Mouse (Mus musculus): Measurements from ENCODE around the gene Cst7.
"Not testable (repeated sequence)": the region's sequence is repeated elsewhere in the genome, so short reads cannot be mapped to it uniquely, and the experiment has no call there.

Gene Cst7

DNA sequence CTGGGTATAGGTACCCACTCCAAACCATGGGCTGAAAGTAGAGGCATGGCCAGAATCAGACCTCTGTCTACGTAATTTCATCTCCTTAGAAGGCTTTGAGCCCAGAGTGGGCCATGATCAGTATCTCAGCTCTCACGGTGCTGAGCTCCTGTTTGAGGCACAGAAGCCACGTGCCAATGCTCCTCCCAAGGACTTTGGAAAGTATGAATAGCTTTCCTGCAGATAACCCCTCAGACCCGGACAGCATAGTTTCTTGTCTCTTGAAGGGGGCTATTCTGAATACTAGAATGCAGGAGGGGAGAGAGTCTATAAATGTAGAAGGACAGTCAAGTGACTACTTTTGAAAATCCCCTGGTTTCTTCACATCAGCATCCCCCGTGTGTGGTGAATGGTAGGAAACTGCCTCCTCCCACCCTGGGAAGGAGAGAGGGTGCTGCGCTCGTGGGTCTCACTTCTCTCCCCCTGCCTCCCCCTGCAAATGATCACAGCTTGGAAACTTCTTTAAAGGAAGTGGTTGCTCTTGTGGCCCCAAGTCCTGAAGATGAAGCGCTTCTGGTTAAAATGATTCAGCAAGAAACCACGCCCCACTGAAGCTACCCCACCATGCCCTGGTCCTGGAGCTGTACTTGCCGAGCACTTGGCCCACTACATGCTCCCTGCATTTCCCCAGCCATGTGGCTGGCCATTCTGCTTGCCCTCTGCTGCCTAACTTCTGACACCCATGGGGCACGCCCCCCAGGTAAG, at the start of gene Cst7:
Cst7 (plus strand) TSS at position 569 of the 744 bp plus-strand sequence.
- no peak for ATAC-seq (ENCODE audit: low TSS enrichment)

DNA sequence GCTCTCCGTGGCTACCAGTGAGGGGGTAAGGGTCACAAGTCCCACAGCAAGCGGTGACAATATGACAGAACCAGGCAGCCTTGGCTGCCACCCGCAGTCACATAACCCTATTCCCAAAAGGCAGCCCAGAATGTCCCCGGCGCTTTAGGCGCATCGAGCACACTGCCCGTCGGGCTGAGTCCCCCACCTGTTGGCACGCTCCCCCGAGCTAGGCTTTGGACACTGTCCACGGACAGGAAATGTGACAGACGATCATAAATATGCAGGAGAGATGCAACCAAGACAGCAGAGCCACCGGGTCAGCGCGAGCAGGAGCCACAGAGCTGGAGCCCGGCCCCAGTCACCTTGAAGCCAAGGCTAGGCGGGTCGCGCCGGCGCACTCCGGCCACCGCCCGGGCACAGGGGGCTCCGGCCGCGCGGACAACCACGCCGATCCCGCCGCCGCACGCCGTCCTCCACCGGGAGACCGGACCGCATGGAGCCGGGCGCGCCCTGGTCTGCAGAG, 44.5 kb upstream of the Cst7 start:
- no peak for ATAC-seq (ENCODE audit: low TSS enrichment)

GRCm38 (mm10) chr2:150549576-150549975, 20.6 kb upstream of the Cst7 start:
- not testable (repeated sequence) for ATAC-seq (ENCODE audit: low TSS enrichment)

DNA sequence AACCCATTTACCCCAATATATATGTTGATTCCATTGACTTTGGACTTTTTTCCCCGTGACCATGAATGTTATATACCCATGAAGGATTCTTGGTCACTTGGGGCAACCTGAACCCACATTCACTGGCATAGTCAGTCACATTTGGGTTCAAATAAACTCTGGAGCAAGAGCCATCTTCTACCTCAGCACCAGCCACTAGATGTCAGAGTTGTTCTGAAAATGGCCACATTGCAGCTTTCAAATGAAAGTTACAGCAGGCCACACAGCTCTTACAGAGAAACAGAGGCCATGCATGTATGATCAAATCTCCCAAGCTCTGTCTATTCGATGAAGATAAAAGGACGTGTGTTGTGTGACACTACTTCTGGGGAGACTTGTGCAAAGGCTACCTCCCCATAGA, 11.6 kb upstream of the Cst7 start:
- peak; percentile 93 for ATAC-seq (ENCODE audit: low TSS enrichment)

DNA sequence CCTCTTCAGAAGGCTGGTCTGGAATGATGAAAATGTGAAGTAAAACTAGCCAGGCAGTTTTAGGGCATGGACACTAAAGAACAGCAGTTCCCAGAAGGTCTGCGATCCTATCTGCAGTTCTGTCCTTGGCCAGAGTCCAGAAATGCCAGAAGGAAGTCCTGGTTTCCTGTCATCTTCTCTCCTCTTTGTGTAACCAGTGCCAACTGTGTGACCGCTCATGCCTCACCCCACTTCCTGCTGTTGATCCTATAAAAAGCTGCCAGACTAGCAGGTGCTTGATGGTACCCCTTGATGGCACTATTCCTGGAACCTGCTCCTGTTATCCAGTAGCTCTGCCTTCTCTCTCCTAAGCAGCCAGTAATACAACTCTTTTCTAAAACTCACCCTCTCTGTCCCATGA, 3.2 kb upstream of the Cst7 start:
- ATAC-seq (ENCODE audit: low TSS enrichment) = no peak

- ATAC-seq (ENCODE audit: low TSS enrichment) = no peak
Measured at GRCm38 (mm10) chr2:150570761-150571160, 546 bp downstream of the Cst7 start.

DNA sequence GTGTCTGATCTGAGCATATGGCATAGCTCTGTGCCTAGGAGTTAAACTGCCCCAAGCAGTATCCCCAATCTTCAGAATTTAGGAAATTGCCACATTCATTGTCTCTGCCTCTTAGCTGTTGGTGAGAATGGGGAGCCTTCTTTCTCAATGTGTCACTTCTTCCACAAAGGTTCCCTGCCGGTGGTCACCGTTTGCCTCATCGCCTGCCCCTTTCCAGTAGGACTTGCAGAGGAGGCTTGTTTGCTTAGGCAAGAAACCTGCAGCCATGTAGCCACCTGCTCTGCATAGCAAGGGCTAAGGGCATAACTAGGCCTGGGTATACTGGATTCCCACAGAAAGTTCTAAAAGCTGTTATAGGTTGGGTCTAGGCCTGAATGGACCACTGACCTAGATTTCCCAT, 2.2 kb downstream of the Cst7 start:
- no peak for ATAC-seq (ENCODE audit: low TSS enrichment)

- ATAC-seq (ENCODE audit: low TSS enrichment) = no peak
Measured at GRCm38 (mm10) chr2:150576256-150576655, 6.0 kb downstream of the Cst7 start.

DNA sequence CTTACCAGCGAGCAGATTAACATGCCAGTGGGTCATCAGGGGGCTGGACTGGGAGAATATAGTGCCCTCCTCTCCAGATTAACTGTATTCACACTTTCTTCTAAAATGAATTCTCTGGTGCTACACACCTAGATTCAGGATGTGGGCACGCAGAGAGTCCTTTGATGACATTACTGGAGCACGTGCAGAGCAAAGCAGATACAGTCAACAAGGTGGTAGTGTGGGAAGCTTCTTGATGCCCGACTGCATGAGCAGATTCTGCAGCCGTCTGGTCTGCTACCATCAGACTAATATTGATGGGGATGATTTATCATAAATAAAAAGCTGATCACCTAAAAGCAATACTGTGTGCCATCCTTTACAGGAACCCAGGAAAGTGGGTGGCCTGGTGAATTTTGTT, 8.4 kb downstream of the Cst7 start:
- no peak for ATAC-seq (ENCODE audit: low TSS enrichment)

GRCm38 (mm10) chr2:150579628-150580027, 9.4 kb downstream of the Cst7 start:
- ATAC-seq (ENCODE audit: low TSS enrichment) = no peak

- ATAC-seq (ENCODE audit: low TSS enrichment) = no peak
Measured at GRCm38 (mm10) chr2:150589076-150589475, 18.9 kb downstream of the Cst7 start.

DNA sequence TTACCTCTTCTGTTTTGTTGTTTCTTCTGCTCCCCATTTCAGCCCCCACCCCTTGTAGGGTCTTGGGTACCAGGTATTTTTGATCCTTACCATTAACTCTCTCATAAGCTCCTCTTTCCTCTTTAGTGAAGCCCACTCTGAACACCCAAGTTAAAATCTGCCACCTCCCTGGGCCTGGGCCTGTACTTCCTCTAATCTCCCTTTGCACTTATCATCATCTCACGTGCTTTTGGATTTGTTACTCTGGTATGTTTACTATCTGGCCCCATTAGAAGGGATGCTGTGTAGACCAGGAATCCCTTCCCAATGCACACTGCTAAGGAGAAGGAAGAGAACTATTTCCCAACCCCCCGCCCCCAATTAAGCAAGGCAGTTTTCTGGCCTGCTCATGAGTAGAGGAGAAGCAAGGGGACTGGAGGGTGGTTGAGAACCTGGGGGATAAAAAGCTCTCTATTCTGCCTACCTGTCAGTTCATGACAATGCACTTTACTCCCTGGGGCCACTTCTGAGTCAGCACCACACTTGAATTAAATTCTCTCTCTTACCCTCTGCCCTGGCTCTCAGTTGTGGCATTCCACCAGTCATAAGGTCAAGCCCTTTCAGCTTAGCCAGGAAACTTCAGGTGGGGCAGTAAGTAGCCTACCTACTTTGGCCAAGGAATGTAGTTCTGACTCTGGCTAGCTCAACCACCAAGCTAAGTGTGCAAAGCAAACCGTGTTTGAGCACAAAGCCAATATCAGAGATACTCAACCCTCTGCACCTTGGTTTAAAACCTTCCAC, 25.4 kb downstream of the Cst7 start:
- no peak for ATAC-seq (ENCODE audit: low TSS enrichment)

GRCm38 (mm10) chr2:150600263-150600662, 30.0 kb downstream of the Cst7 start:
- no peak for ATAC-seq (ENCODE audit: low TSS enrichment)

- ATAC-seq (ENCODE audit: low TSS enrichment) = no peak
Measured at GRCm38 (mm10) chr2:150602166-150602565, 32.0 kb downstream of the Cst7 start.

GRCm38 (mm10) chr2:150604802-150605201, 34.6 kb downstream of the Cst7 start:
- no peak for ATAC-seq (ENCODE audit: low TSS enrichment)

- no peak for ATAC-seq (ENCODE audit: low TSS enrichment)
Measured at GRCm38 (mm10) chr2:150607086-150607485, 36.9 kb downstream of the Cst7 start.

DNA sequence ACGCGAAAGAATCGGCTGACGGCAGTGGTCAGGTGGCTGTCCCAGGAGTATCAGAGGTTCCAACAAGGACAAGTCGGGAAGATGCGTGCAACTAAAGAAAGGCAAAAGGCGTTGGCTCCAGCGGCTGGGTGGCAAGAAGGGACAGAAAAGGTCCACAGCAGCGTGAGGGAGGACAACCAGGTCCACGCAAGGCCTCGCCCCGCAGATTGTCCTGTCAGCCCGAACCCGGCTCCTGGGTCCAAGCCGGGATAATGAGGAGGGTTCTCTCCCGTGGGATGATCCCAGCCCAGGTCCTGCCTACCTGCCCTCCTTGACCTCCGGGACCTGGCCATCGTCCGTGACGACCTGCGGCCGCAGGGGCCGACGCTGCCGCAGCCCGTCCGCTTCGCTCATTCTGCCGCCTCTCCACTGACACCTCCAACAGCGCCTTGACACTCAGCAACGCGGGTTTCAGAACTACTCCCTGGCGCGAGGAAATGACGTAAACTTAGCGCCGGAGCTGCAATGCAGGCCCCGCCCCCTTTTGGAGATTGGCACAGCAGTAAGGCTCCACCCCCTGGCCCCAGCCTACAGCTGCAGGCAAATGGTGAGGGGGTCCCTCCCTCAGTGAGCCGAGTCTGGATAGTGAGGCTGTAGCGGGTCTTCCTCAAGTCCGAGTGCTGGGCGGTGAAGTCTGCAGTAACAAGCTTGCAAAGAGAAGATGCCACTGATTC, 38.0 kb downstream of the Cst7 start, which contains the start of gene Apmap:
Apmap (minus strand) TSS at position 481 of the 713 bp plus-strand sequence.
- peak; percentile 88 for ATAC-seq (ENCODE audit: low TSS enrichment)

DNA sequence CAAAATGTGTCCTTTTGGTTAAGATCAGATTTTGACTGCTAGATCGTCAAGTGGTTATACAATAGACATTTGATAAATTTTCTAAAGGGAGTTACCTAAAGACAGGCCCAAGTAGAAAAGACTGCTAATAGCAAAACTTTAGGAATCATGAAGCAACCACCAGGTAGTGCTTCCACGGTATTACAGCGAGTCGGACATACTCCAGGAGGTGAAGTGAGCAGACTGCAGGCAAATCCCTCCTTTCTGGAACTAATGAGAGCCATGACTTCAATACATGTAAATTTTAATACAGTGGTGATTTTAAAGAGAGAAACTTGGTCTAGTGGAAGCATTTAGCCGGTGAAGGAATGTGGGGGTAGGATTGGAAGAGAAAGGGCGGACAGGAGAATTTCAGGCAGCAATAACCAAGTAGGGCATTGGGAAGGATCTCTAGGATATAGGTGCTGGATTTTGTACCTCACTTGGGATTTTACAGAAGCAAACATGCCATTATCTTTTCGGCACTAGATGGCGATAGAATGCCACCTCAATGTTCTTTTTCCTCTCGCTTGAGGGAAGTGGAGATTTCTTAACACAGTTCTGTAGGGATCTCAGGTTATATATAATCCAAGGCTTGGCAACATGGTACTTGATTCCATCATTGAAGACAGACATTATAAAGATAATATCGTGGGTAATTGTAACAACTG, 38.8 kb downstream of the Cst7 start:
- peak; percentile 81 for ATAC-seq (ENCODE audit: low TSS enrichment)

DNA sequence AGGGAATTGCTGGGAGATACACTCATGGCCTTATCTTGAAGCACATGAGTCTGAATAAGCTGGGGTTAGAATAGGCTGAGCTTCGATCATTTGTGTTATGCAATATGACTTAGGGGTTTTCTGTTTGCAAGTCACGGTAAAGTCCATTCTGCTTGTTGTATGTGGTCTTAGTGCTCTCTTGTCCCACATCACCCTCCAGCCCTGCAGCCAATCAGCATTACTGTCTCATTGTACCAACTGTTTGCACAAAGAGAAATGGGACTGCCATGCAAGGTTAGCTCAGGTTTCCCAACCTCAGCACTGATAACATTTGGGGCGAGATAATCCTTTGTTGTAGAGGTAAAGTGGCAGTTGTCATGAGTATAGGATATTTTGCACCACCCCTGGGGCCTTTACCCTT, 39.9 kb downstream of the Cst7 start:
- no peak for ATAC-seq (ENCODE audit: low TSS enrichment)

- no peak for ATAC-seq (ENCODE audit: low TSS enrichment)
Measured at GRCm38 (mm10) chr2:150621698-150622097, 51.5 kb downstream of the Cst7 start.

GRCm38 (mm10) chr2:150623957-150624356, 53.7 kb downstream of the Cst7 start:
- no peak for ATAC-seq (ENCODE audit: low TSS enrichment)

- ATAC-seq (ENCODE audit: low TSS enrichment) = no peak
Measured at GRCm38 (mm10) chr2:150624926-150625325, 54.7 kb downstream of the Cst7 start.

Data from frontal cortex, adult (tissue).